Mouse (Mus musculus) adrenal gland, postnatal 0 days (tissue): Measurements from ENCODE around the gene Cfap161. TPM values are rescaled to one million over a fixed set of nuclear protein-coding genes. Genes with fewer than 3 reads are reported as not detected.

ENCODE experiments used
- polyA plus RNA-seq: library from polyadenylated mRNA; unstranded; fragments of >200 nt; fragmentation: Nextera tagmentation; extraction: Ambion mirVana; gene quantifications from 2 replicates; pipeline ENCODE4 v1.2.1, GENCODE M21; 2015

Gene Cfap161
- 0.13 and 0.58 TPM in 2 replicates for polyA plus RNA-seq

GRCm38 (mm10) chr7:83794705-83795104 lies at the start of gene Cfap161:
TSS of gene Cfap161 (minus strand) at chr7:83794880.

DNA sequence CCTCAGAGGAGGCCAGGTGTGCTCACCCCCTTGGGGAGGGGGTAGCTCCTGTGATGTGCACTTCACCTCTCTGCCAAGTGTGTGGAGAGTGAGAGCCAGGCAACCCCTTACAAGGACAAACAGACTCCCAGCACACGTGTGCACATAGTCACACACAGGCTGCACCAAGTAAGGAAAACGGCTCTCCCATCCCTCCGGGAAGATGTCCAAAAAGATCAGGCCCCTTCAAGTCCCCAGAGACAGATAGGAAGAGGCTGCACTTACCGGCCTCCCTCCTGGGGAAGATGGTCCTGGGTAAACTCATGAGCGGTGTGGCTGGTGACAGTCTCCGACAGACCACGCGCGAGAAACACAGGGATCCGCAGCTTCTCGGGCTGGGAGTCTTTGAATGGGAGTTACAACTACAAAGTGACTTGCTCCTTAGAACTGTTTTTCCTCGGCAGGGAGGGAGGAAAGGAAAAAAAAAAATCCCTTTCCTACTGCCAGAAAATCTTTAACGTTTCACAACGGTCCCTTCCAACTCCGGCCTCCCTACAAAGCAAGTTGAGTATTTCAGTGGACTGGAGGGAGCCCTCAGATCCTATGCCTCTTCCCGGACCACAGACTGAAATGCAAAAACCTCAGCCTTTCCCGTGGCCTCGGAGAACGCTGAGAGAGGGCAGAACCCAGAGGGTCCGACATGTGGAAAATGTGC lies 49.1 kb downstream of the Cfap161 start, which contains the start of gene Il16:
Il16 (minus strand) TSS at position 314 of the 694 bp plus-strand sequence.

Other genes starting within 250 kb of the Cfap161 start
- 0.91 and 3.2 TPM in 2 replicates for gene Tmc3, start 210.0 kb downstream of the Cfap161 start, polyA plus RNA-seq
- gene Stard5, start 162.9 kb downstream of the Cfap161 start, polyA plus RNA-seq = 15.7 and 17.9 TPM in 2 replicates
- 4.0 and 4.9 TPM in 2 replicates for gene Il16, start 49.2 kb downstream of the Cfap161 start, polyA plus RNA-seq
- gene Tlnrd1, start 89.4 kb upstream of the Cfap161 start, polyA plus RNA-seq = 11.3 and 12.8 TPM in 2 replicates
- gene Mesd, start 89.6 kb upstream of the Cfap161 start, polyA plus RNA-seq = 105 and 128 TPM in 2 replicates